Comparison of ENCODE assay signal across 7 mouse cellular contexts in the genomic region with DNA sequence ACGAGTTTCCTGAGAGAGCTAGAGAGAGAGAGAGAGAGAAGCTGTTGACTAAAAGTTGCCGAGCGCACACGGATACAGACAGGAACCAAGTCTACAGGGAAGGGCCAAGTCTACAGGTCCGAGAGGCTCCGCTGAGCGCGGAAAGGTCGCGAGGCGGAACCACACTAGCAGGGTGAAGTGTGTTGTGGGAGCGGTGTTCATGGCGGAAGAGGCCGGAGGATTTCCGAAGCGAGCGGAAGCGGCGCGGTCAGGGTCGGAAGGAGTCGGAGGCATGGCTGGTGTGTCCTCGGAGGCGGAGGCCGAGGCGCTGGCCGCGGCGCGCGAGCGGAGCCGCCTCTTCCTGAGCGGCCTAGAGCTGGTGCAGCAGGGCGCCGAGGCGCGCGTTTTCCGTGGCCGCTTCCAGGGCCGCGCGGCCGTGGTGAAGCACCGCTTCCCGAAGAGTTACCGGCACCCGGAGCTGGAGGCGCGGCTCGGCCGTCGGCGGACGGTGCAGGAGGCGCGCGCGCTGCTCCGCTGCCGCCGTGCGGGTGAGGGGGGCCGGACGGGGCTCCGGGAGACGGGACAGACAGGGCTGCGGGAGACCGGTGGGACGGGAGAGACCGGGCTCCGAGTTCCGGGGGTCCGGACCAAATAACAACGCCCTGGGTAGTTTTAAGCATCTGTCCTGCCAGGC. TPM values are rescaled to one million over a fixed set of nuclear protein-coding genes. Genes with fewer than 3 reads are reported as not detected.
DNase-seq lines count a peak whose midpoint lies in the region; ATAC-seq lines count a peak whose summit lies in the region.
"Not testable (repeated sequence)": the region's sequence is repeated elsewhere in the genome, so short reads cannot be mapped to it uniquely, and the experiment has no call there.

No protein-coding gene starts in this region.

- peak overlapping the region; percentile 66 for H3K27ac ChIP-seq in intestine, embryonic 15.5 days
- peak overlapping the region; percentile 72; the same call in 1 of the 2 replicates for H3K27ac ChIP-seq in midbrain, embryonic 11.5 days (ENCODE audit: low read depth, low read length)

- not testable (repeated sequence) for H3K36me3 ChIP-seq in intestine, embryonic 15.5 days
- H3K36me3 ChIP-seq in midbrain, embryonic 11.5 days (ENCODE audit: control insufficient read depth, insufficient read depth, low read length): peaks cover 10% of the 10 kb centered on the region

- WGBS in intestine, embryonic 15.5 days: under 1% methylated on average over 76 of the region's 76 CpGs
- under 1% methylated on average over 76 of the region's 76 CpGs for WGBS in midbrain, embryonic 11.5 days

- H3K9ac ChIP-seq in intestine, embryonic 15.5 days: peak overlapping the region; percentile 87
- peak overlapping the region; percentile 86 for H3K9ac ChIP-seq in midbrain, embryonic 11.5 days (ENCODE audit: low read length)

- intact Hi-C loops in left cerebral cortex, postnatal 4 days (cut with DNase I): not testable (repeated sequence)

- peak overlapping the region; percentile 56 for H3K4me2 ChIP-seq in intestine, embryonic 15.5 days (replicated peaks)
- peak overlapping the region; percentile 56 for H3K4me2 ChIP-seq in midbrain, embryonic 11.5 days

- ATAC-seq in intestine, embryonic 15.5 days: peak; percentile 96
- peak; percentile 72 for ATAC-seq in midbrain, embryonic 11.5 days (ENCODE audit: low FRiP score)

- not testable (repeated sequence) for H3K27me3 ChIP-seq in intestine, embryonic 15.5 days (replicated peaks); midbrain, embryonic 11.5 days (ENCODE audit: control insufficient read depth, insufficient read depth, low read length)

- H3K4me3 ChIP-seq in intestine, embryonic 15.5 days (replicated peaks): peak overlapping the region; percentile 81
- H3K4me3 ChIP-seq in midbrain, embryonic 11.5 days (ENCODE audit: low read depth, low read length): peak overlapping the region; percentile 78

- H3K4me1 ChIP-seq in intestine, embryonic 15.5 days (replicated peaks): peaks cover 12% of the 10 kb centered on the region
- peaks cover 21% of the 10 kb centered on the region for H3K4me1 ChIP-seq in midbrain, embryonic 11.5 days (ENCODE audit: control insufficient read depth, insufficient read depth, low read length)

- H3K9me3 ChIP-seq in intestine, embryonic 15.5 days; midbrain, embryonic 11.5 days (ENCODE audit: control insufficient read depth, low read length): not testable (repeated sequence)

- DNase-seq in adrenal gland, adult 18-20 months (ENCODE audit: low spot score in 2 of 2): peak; percentile 80 to 89
- DNase-seq in embryo, embryonic 11 days: peak; percentile 89
- DNase-seq in gastrocnemius, postnatal 25 days: peak; percentile 81
- DNase-seq in left cerebral cortex, postnatal 4 days: peak; percentile 83
- peak; percentile 97 for DNase-seq in midbrain, embryonic 11.5 days (ENCODE audit: low spot score, missing footprints)
- peak; percentile 72 for DNase-seq in skeletal muscle tissue, adult 2 months (ENCODE audit: low read depth, low spot score)

RNA-seq across cellular contexts. Expression of gene Trp53rkb, which starts 1.3 kb away (rescaled TPM):
- 1 to 10 TPM; 4.2 to 5.7 TPM for total RNA-seq in adrenal gland, adult 18-20 months (2021)
- 1 to 10 TPM; 1.2 to 3.8 TPM for total RNA-seq in gastrocnemius, postnatal 25 days (2021)
- polyA plus RNA-seq in intestine, embryonic 15.5 days (2015; fragmentation: Nextera tagmentation; extraction: Ambion mirVana): 6.4 and 6.7 TPM in 2 replicates
- total RNA-seq in left cerebral cortex, postnatal 4 days (2021): 10 to 100 TPM in 1 of 2 experiments, 1 to 10 TPM in 1; 7.7 to 12.1 TPM
- polyA plus RNA-seq in midbrain, embryonic 11.5 days (2014; fragmentation: Nextera tagmentation; extraction: Ambion mirVana): 8.7 and 10.8 TPM in 2 replicates

RNA-seq across cellular contexts. Expression of gene Arfgef2, which starts 11.7 kb away (rescaled TPM):
- 10 to 100 TPM; 49.0 to 69.7 TPM for total RNA-seq in adrenal gland, adult 18-20 months (2021)
- total RNA-seq in gastrocnemius, postnatal 25 days (2021): 10 to 100 TPM; 25.7 to 27.0 TPM
- 6.7 and 6.9 TPM in 2 replicates for polyA plus RNA-seq in intestine, embryonic 15.5 days (2015; fragmentation: Nextera tagmentation; extraction: Ambion mirVana)
- total RNA-seq in left cerebral cortex, postnatal 4 days (2021): 10 to 100 TPM; 34.4 to 35.3 TPM
- polyA plus RNA-seq in midbrain, embryonic 11.5 days (2014; fragmentation: Nextera tagmentation; extraction: Ambion mirVana): 4.4 and 4.6 TPM in 2 replicates

Comparison
In these comparisons a context has a peak if more than half of its experiments do, and no peak if none do; other contexts are left out.
1. Peak in every context shown above with its lines: DNase-seq, ATAC-seq, H3K4me3 ChIP-seq and H3K27ac ChIP-seq.